Mouse (Mus musculus): ENCODE results near the gene Mylip. TPM values are rescaled to one million over a fixed set of nuclear protein-coding genes. Genes with fewer than 3 reads are reported as not detected.

Gene Mylip
- polyA plus RNA-seq, 2 experiments = 3.3 to 8.2 TPM

DNA sequence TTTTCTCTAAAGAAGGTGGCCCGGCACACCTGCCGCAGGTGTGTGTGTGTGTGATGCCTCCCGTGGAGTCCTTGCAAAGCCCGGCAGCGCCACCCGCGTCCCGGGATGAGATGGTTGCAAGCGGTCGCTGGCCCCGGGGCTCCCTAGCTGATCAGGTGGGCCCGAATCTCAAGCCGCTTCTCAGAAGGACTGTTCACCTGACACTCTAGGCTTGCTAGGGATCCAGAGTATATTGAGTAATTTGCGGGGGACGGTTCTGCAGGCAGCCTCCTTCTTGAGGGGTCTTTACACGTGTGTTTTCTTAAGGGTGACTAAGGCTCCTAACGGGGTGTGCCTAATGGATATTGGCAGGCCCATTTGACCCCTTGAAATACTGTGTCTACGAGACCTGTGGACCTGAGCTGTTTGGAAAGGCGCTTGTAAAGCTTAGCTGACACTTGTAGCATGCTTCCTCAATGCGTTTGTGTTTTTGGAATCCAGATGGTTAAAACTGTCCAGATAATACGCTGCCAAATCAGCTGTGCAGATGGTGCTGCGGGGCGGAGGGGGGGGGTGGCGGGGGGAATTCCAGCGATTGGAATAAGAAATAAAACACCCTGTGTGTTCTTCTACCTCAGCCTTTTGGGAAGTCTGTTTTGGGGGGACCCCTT is 895 bp downstream of the Mylip start:
- Histone ChIP-seq H3K27me3 (ENCODE audit: control insufficient read depth, insufficient read depth, low read length) (no peaks in the 10 kb centered on the region; the same call in 1 of the 2 replicates), H3K9ac (replicated peaks) (peak overlapping the region; percentile 89), H3K4me3 (ENCODE audit: insufficient read depth in 1 of 2, low read depth in 2 of 2, low read length in 2 of 2) (peak overlapping the region; percentile 80 to 88), H3K27ac (peak overlapping the region; percentile 75), H3K36me3 (replicated peaks; ENCODE audit: control insufficient read depth, insufficient read depth, low read depth) (peaks cover 33% of the 10 kb centered on the region), H3K9me3 (ENCODE audit: control insufficient read depth, low read length) (no peaks in the 10 kb centered on the region), H3K4me1 (replicated peaks; ENCODE audit: control insufficient read depth in 2 of 2, insufficient read depth in 2 of 2, low read length in 1 of 2) (peaks cover 19 to 39% of the 10 kb centered on the region in 2 experiments), H3K4me2 (ENCODE audit: low read depth) (peak overlapping the region; percentile 91)
- WGBS (ENCODE audit: insufficient replicate concordance) = 1% methylated on average over 25 of the region's 25 CpGs
- DNase-seq (ENCODE audit: low read depth in 3 of 3, low spot score in 3 of 3) (peak; percentile 54 to 67 (median 58)), ATAC-seq (ENCODE audit: insufficient read depth) (peak; percentile 1; the same call in 1 of the 2 replicates)
- TF ChIP-seq CTCF (IDR thresholded peaks at IDR 0.05; ENCODE audit: low read depth) = peak; percentile 48
- peak; percentile 51 for TF ChIP-seq EP300 (IDR thresholded peaks at IDR 0.05; ENCODE audit: low read depth)

GRCm38 (mm10) chr13:45390962-45391853 is 1.7 kb downstream of the Mylip start:
- Histone ChIP-seq H3K4me2 (ENCODE audit: low read depth) (peak overlapping the region; percentile 91), H3K27ac (peak overlapping the region; percentile 75), H3K9me3 (ENCODE audit: control insufficient read depth, low read length) (no peaks in the 10 kb centered on the region), H3K36me3 (replicated peaks; ENCODE audit: control insufficient read depth, insufficient read depth, low read depth) (peaks cover 35% of the 10 kb centered on the region), H3K4me3 (ENCODE audit: insufficient read depth in 1 of 2, low read depth in 2 of 2, low read length in 2 of 2) (peak overlapping the region; percentile 80 to 88), H3K4me1 (replicated peaks; ENCODE audit: control insufficient read depth in 2 of 2, insufficient read depth in 2 of 2, low read length in 1 of 2) (peaks cover 18 to 31% of the 10 kb centered on the region in 2 experiments), H3K9ac (replicated peaks) (peak overlapping the region; percentile 89), H3K27me3 (ENCODE audit: control insufficient read depth, insufficient read depth, low read length) (no peaks in the 10 kb centered on the region; the same call in 1 of the 2 replicates)
- DNase-seq (ENCODE audit: low read depth in 3 of 3, low spot score in 3 of 3) (no peak), ATAC-seq (ENCODE audit: insufficient read depth) (no peak)
- WGBS (ENCODE audit: insufficient replicate concordance) = 13% methylated on average over 19 of the region's 19 CpGs
- no peak for TF ChIP-seq CTCF (IDR thresholded peaks at IDR 0.05; ENCODE audit: low read depth)
- TF ChIP-seq EP300 (IDR thresholded peaks at IDR 0.05; ENCODE audit: low read depth) = no peak

DNA sequence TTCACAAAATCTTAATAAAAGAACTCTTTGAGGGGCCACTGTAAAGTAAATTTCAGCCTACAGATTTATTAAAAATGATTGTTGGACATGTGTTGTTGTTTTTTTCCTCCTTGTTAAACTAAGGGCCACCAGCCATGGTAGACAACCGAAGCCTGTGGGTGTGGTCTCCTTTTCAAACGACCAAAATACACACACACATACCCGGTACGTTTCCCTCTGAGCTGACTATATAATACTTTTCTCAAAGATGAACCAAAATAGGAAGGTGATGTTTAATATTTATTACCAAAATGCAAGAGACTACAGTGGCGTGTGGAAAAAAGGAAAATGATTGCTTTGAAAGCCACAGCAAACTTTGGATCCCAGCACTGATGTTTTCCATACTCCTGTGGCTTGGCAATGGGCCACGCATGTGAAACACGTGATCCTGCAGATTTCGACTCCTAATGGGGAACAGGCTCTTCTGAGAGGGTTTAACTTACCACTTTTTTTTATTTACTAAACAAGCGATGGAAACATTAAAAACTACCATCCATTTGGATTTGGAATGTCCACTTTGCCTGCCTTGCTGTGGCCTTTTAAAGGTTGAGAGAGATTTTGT is 2.4 kb downstream of the Mylip start:
- TF ChIP-seq CTCF (IDR thresholded peaks at IDR 0.05; ENCODE audit: low read depth) (no peak), EP300 (IDR thresholded peaks at IDR 0.05; ENCODE audit: low read depth) (no peak)
- ATAC-seq (ENCODE audit: insufficient read depth) (no peak), DNase-seq (ENCODE audit: low read depth in 3 of 3, low spot score in 3 of 3) (no peak)
- Histone ChIP-seq H3K4me3 (ENCODE audit: insufficient read depth in 1 of 2, low read depth in 2 of 2, low read length in 2 of 2) (peak overlapping the region; percentile 80 to 88), H3K36me3 (replicated peaks; ENCODE audit: control insufficient read depth, insufficient read depth, low read depth) (peaks cover 38% of the 10 kb centered on the region), H3K4me2 (ENCODE audit: low read depth) (peak overlapping the region; percentile 91), H3K27ac (peak overlapping the region; percentile 75), H3K9ac (replicated peaks) (peak overlapping the region; percentile 89), H3K4me1 (replicated peaks; ENCODE audit: control insufficient read depth in 2 of 2, insufficient read depth in 2 of 2, low read length in 1 of 2) (peaks cover 18 to 31% of the 10 kb centered on the region in 2 experiments), H3K27me3 (ENCODE audit: control insufficient read depth, insufficient read depth, low read length) (no peaks in the 10 kb centered on the region; the same call in 1 of the 2 replicates), H3K9me3 (ENCODE audit: control insufficient read depth, low read length) (no peaks in the 10 kb centered on the region)
- 27% methylated on average over 9 of the region's 9 CpGs for WGBS (ENCODE audit: insufficient replicate concordance)

DNA sequence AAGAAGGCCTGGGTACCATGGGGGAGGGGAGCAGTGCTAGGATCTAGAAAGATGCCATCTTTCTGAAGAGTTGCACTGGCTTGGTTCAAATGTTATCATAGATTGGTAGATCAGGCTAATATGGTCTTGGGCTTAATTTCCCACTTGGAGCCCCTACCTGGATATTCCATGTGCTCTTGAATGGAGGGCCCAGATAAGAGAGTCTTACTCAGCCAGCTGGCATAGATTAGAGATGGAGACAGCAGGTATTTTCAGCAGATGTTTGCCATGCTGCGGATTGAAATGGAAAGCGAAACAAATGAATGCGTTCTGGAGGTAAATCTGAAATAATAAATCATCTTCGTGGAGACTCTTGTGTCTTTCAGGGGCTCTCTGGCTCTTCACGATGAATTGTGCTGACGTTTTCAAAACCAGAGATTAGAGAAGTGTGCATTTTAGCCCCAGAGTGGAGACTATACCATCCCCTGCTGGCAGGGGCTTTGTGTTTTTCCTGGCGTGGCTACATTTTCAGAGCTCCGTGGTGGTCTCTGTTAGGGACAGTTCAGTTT is 4.8 kb downstream of the Mylip start:
- DNase-seq (ENCODE audit: low read depth in 3 of 3, low spot score in 3 of 3) = no peak
- Histone ChIP-seq H3K27ac (no peak overlapping the region), H3K9ac (replicated peaks) (no peak overlapping the region), H3K27me3 (ENCODE audit: control insufficient read depth, insufficient read depth, low read length) (no peaks in the 10 kb centered on the region; the same call in 1 of the 2 replicates), H3K36me3 (replicated peaks; ENCODE audit: control insufficient read depth, insufficient read depth, low read depth) (peaks cover 42% of the 10 kb centered on the region), H3K4me2 (ENCODE audit: low read depth) (no peak overlapping the region), H3K4me1 (replicated peaks; ENCODE audit: control insufficient read depth in 2 of 2, insufficient read depth in 2 of 2, low read length in 1 of 2) (peaks cover 12 to 20% of the 10 kb centered on the region in 2 experiments), H3K4me3 (ENCODE audit: insufficient read depth in 1 of 2, low read depth in 2 of 2, low read length in 2 of 2) (no peak overlapping the region), H3K9me3 (ENCODE audit: control insufficient read depth, low read length) (no peaks in the 10 kb centered on the region)
- TF ChIP-seq EP300 (IDR thresholded peaks at IDR 0.05; ENCODE audit: low read depth) (no peak), CTCF (IDR thresholded peaks at IDR 0.05; ENCODE audit: low read depth) (no peak)
- no peak for ATAC-seq (ENCODE audit: insufficient read depth)
- WGBS (ENCODE audit: insufficient replicate concordance) = 72% methylated on average over 8 of the region's 8 CpGs

Measured in liver, embryonic 14.5 days (tissue).